Mouse (Mus musculus): Measurements from ENCODE around the gene Erich2. TPM values are rescaled to one million over a fixed set of nuclear protein-coding genes. Genes with fewer than 3 reads are reported as not detected.

Erich2 gene
- polyA plus RNA-seq (2012; rRNA removed): 0.09 TPM in 1 of 2 replicates, not detected in the other

DNA sequence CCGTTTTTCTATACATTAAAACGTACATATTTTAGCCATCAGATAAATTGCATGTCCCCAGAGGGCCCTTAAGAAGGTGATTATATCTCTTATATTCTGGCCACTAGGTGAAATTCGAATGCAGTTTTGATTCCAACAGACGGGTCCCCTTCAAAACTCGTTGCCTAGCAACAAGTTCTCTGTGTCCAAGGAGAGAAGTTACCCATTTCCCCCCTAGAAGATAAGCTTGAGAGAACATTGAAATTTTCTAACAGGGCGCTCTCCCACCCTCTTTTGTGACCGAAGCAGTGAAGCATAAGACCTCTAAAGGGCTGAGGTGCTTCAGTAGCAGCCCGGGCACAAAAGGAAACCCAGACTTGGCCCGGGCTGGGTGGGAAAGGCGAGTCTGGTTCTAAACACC lies at the start of gene Erich2:
TSS of gene Erich2 (plus strand) at position 324 of the 400 bp plus-strand sequence.
- 0 out of 2 replicates have a peak within 1 kb of the TSS, but pooled peaks have one; percentile 19 for H3K4me3 ChIP-seq (ENCODE audit: control insufficient read depth, insufficient read depth, low read length)
- peaks cover 19% of the 10 kb centered on the region for H3K27me3 ChIP-seq (ENCODE audit: control insufficient read depth, insufficient read depth, low read length)
- 22% methylated on average over 10 of the region's 10 CpGs for WGBS
- TF ChIP-seq CTCF (IDR thresholded peaks at IDR 0.05; ENCODE audit: borderline replicate concordance, control insufficient read depth, extremely low read depth, insufficient read depth, low read length, poor library complexity): no peak
- TF ChIP-seq POLR2A (IDR thresholded peaks at IDR 0.05; ENCODE audit: control insufficient read depth, extremely low read depth, insufficient read depth, low read length, poor library complexity): no peak
- DNase-seq: no peak
- no peak within 1 kb of the TSS for H3K27ac ChIP-seq (ENCODE audit: control insufficient read depth, insufficient read depth, low read length)
- no peaks in the 10 kb centered on the region for H3K36me3 ChIP-seq (ENCODE audit: control insufficient read depth, insufficient read depth, low read length)
- peaks cover 3% of the 10 kb centered on the region for H3K4me1 ChIP-seq (replicated peaks; ENCODE audit: control insufficient read depth, insufficient read depth, low read length)

DNA sequence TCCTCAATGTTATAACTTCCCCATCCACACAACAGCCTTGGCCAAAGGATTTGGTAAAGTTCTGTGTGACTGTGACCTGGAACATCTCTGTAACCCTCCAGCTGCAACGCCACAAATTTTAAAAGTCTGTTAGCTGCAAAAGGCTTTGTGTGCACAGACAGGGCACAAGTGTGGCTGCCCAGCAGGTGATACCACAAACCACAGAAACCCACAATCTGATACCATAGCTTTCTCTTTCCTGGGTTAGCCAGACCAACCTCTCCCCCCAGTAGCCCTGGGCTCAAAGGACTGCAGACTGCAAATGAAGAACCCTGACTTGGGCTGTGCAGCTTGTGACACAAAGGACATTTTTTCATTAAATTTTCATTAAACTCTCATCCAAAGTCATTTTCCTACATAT lies 45.0 kb upstream of the Erich2 start:
- DNase-seq: no peak
- Histone ChIP-seq H3K27ac (ENCODE audit: control insufficient read depth, insufficient read depth, low read length) (no peak overlapping the region), H3K27me3 (ENCODE audit: control insufficient read depth, insufficient read depth, low read length) (no peaks in the 10 kb centered on the region), H3K4me3 (ENCODE audit: control insufficient read depth, insufficient read depth, low read length) (no peak overlapping the region), H3K4me1 (replicated peaks; ENCODE audit: control insufficient read depth, insufficient read depth, low read length) (no peaks in the 10 kb centered on the region), H3K36me3 (ENCODE audit: control insufficient read depth, insufficient read depth, low read length) (no peaks in the 10 kb centered on the region)
- WGBS: 5% methylated on average over 1 of the region's 1 CpGs
- TF ChIP-seq CTCF (IDR thresholded peaks at IDR 0.05; ENCODE audit: borderline replicate concordance, control insufficient read depth, extremely low read depth, insufficient read depth, low read length, poor library complexity) (no peak), POLR2A (IDR thresholded peaks at IDR 0.05; ENCODE audit: control insufficient read depth, extremely low read depth, insufficient read depth, low read length, poor library complexity) (no peak)

DNA sequence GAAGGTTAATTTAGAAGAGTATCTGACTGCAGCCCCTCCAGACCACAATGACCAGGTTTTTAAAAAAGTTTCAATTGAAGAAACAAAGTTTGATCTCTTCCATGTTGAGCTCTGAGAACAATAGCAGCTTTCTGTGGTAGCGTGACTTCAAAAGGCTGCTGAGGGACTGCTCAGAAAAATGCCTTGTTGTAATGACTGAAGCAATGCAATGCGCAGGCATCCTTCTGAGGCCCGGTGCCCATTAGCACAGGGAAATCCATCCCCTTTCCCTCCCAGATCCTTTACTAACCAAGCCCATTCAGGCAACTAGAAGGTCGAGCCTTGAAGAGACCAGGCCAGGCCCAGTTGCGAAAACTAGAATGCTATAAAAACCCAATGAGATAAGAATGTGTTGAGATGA lies 37.5 kb upstream of the Erich2 start:
- no peak overlapping the region for H3K4me3 ChIP-seq (ENCODE audit: control insufficient read depth, insufficient read depth, low read length)
- no peaks in the 10 kb centered on the region for H3K36me3 ChIP-seq (ENCODE audit: control insufficient read depth, insufficient read depth, low read length)
- peaks cover 4% of the 10 kb centered on the region; the same call in 1 of the 2 replicates for H3K4me1 ChIP-seq (replicated peaks; ENCODE audit: control insufficient read depth, insufficient read depth, low read length)
- TF ChIP-seq POLR2A (IDR thresholded peaks at IDR 0.05; ENCODE audit: control insufficient read depth, extremely low read depth, insufficient read depth, low read length, poor library complexity): no peak
- TF ChIP-seq CTCF (IDR thresholded peaks at IDR 0.05; ENCODE audit: borderline replicate concordance, control insufficient read depth, extremely low read depth, insufficient read depth, low read length, poor library complexity): no peak
- no peak overlapping the region for H3K27ac ChIP-seq (ENCODE audit: control insufficient read depth, insufficient read depth, low read length)
- H3K27me3 ChIP-seq (ENCODE audit: control insufficient read depth, insufficient read depth, low read length): peaks cover 19% of the 10 kb centered on the region
- 43% methylated on average over 5 of the region's 5 CpGs for WGBS
- no peak for DNase-seq

DNA sequence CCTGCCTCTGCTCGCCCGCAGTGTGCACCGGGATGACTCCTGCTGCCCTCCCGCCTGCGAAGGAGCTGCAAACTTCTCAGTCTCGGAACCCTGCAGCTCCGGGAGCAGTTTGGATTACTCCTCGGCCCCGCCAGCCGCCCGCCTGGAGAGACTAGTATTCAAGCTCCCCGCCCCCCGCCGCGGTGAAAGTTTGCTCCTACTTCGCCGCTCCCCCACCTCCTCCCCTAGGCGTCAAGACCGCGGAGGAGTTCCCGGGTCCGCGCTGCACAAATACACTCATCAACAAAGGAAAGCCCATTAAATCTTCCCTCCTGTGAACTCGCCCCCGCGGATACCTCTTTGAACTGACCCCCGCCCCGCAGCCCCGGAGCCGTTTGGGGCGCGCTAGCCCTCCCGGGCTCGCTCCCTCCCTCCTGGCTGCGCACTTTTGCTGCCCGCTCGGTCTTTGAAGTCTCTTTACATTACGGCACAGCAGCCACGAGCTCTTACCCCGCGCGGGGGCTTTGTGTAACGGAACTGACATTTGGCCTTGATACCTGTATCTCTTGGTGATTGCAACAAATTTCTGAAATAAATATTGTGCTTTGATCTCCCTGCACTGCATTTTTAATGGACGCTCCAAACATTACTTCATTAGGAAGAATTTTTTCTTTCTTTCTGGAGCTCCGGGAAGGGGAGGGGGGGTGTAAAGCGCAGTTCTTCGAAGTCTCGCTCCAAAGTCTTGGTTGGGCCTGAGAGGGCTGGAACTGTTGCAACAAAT lies 36.6 kb upstream of the Erich2 start:
- no peak overlapping the region for H3K4me3 ChIP-seq (ENCODE audit: control insufficient read depth, insufficient read depth, low read length)
- peaks cover 4% of the 10 kb centered on the region; the same call in 1 of the 2 replicates for H3K4me1 ChIP-seq (replicated peaks; ENCODE audit: control insufficient read depth, insufficient read depth, low read length)
- TF ChIP-seq POLR2A (IDR thresholded peaks at IDR 0.05; ENCODE audit: control insufficient read depth, extremely low read depth, insufficient read depth, low read length, poor library complexity) (no peak), CTCF (IDR thresholded peaks at IDR 0.05; ENCODE audit: borderline replicate concordance, control insufficient read depth, extremely low read depth, insufficient read depth, low read length, poor library complexity) (no peak)
- peaks cover 24% of the 10 kb centered on the region for H3K27me3 ChIP-seq (ENCODE audit: control insufficient read depth, insufficient read depth, low read length)
- no peak overlapping the region for H3K27ac ChIP-seq (ENCODE audit: control insufficient read depth, insufficient read depth, low read length)
- no peak for DNase-seq
- WGBS: 4% methylated on average over 48 of the region's 48 CpGs
- no peaks in the 10 kb centered on the region for H3K36me3 ChIP-seq (ENCODE audit: control insufficient read depth, insufficient read depth, low read length)

DNA sequence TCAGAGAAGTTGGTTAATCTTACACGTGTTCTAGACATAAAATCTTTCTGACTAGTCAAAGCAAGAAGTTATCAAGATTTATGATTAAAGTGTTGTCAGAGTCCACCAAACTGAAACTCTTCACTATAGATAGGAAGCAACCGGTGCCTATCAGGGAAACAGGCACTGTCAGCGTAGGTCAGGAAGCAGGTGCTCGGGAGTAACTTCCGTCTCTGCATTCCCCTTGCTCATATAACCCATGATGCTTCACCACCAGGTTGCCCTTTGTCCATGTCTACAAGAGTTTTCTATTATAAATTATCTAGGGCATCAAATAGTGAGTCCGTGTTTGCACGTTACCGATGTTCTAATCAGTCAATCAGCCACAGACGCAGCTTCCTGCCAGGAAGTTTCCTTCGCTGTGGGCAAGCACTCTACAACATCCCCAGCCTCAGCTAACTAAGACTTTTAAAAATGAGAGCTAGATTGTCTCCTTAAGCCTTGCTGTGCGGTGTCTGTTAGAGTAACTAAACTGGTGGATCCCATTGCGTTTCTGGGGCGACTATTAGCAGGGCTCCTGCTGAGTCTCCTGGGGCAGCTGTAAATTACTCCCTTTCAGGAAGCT lies 10.8 kb upstream of the Erich2 start:
- WGBS: 6% methylated on average over 13 of the region's 13 CpGs
- Histone ChIP-seq H3K27ac (ENCODE audit: control insufficient read depth, insufficient read depth, low read length) (no peak overlapping the region), H3K36me3 (ENCODE audit: control insufficient read depth, insufficient read depth, low read length) (no peaks in the 10 kb centered on the region), H3K4me3 (ENCODE audit: control insufficient read depth, insufficient read depth, low read length) (no peak overlapping the region), H3K27me3 (ENCODE audit: control insufficient read depth, insufficient read depth, low read length) (no peaks in the 10 kb centered on the region), H3K4me1 (replicated peaks; ENCODE audit: control insufficient read depth, insufficient read depth, low read length) (no peaks in the 10 kb centered on the region)
- TF ChIP-seq POLR2A (IDR thresholded peaks at IDR 0.05; ENCODE audit: control insufficient read depth, extremely low read depth, insufficient read depth, low read length, poor library complexity) (no peak), CTCF (IDR thresholded peaks at IDR 0.05; ENCODE audit: borderline replicate concordance, control insufficient read depth, extremely low read depth, insufficient read depth, low read length, poor library complexity) (no peak)
- DNase-seq: no peak

DNA sequence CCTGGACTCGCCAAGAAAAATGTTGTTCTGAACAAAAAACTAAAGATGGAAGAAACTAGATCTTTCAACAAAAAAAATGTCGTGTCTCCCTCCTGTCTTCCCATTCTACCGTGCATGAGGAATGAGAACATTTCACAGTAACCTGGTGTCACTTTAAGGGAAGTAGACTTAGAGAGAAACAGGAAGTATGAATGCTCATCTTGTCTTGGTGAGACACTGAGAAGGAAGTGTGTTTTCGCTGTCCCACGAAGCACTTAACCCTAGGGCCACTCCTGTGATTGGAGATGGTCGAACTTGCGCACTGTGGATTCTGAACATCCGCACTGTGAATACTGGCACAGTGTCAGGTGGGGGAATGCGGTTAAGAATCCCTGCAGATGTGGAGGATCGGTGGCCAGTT lies 5.2 kb upstream of the Erich2 start:
- Histone ChIP-seq H3K36me3 (ENCODE audit: control insufficient read depth, insufficient read depth, low read length) (no peaks in the 10 kb centered on the region), H3K4me1 (replicated peaks; ENCODE audit: control insufficient read depth, insufficient read depth, low read length) (no peaks in the 10 kb centered on the region), H3K27me3 (ENCODE audit: control insufficient read depth, insufficient read depth, low read length) (peaks cover 1% of the 10 kb centered on the region), H3K27ac (ENCODE audit: control insufficient read depth, insufficient read depth, low read length) (no peak overlapping the region), H3K4me3 (ENCODE audit: control insufficient read depth, insufficient read depth, low read length) (no peak overlapping the region)
- 56% methylated on average over 10 of the region's 10 CpGs for WGBS
- DNase-seq: no peak
- TF ChIP-seq POLR2A (IDR thresholded peaks at IDR 0.05; ENCODE audit: control insufficient read depth, extremely low read depth, insufficient read depth, low read length, poor library complexity) (no peak), CTCF (IDR thresholded peaks at IDR 0.05; ENCODE audit: borderline replicate concordance, control insufficient read depth, extremely low read depth, insufficient read depth, low read length, poor library complexity) (no peak)

Data from thymus, adult 2 months (tissue).